Mouse (Mus musculus) telencephalon, adult 2 months (tissue): ENCODE results near the gene Bex1.
A peak's percentile ranks its signal among the peaks of the same experiment; 100 is the strongest.
"Not testable (repeated sequence)": the region's sequence is repeated elsewhere in the genome, so short reads cannot be mapped to it uniquely, and the experiment has no call there.

Source experiments
- DNase-seq: peaks from one replicate; pipeline ENCODE4 v3.0.0-alpha.2; 2011; ENCODE audit warnings: low read depth, low spot score

Gene Bex1

DNA sequence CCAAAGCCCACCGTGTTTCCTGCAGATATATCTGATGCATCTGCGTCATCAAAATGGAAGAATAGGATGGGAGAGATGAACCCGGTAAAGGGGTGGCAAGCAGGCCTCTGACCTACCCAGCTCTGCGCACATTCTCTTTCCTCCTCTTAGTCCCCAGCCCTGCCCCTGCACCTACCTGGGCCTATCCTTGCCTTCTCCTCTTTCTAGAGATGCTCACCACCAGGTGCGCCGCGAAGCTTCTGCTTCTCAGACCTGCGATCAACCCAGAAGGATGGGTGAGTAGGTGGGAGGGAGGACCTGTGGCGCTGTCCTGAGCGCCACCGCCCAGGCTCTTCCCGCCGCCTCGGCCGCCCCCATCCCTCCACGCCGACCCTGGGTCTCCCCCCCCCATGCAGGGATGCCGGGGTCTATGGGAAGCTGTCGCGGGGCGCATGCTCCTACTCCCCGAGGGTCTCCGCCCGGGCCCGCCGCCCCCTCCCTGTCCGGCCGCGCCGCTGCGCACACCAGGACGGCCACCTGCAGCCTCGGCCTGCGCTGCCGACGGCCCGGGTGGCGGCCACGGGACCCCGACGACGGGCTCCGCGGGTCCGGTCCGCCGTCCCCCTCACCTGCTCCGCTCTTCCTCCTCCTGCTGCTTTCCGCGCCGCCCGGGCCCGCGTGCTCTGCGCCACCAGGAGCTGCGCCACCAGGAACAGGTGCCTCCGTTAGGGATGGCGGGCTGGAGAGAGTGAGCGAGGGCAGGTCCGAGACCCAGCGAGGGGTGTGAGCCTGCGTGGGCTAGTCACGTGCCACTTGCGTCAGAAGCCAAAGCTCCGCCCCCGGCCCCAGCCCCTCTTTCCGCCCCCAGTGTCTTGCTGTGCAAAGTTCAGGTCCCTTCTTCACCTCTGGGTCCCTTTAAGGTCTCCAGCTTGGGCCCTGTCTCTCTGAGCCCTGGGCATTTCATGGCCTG, at the start of gene Bex1, which contains the start of gene Tceal7:
Gene Bex1 (minus strand): TSS at position 785 of the 949 bp plus-strand sequence.
Gene Tceal7 (plus strand): TSS at position 51 of the 949 bp plus-strand sequence.
- not testable (repeated sequence) for DNase-seq

DNA sequence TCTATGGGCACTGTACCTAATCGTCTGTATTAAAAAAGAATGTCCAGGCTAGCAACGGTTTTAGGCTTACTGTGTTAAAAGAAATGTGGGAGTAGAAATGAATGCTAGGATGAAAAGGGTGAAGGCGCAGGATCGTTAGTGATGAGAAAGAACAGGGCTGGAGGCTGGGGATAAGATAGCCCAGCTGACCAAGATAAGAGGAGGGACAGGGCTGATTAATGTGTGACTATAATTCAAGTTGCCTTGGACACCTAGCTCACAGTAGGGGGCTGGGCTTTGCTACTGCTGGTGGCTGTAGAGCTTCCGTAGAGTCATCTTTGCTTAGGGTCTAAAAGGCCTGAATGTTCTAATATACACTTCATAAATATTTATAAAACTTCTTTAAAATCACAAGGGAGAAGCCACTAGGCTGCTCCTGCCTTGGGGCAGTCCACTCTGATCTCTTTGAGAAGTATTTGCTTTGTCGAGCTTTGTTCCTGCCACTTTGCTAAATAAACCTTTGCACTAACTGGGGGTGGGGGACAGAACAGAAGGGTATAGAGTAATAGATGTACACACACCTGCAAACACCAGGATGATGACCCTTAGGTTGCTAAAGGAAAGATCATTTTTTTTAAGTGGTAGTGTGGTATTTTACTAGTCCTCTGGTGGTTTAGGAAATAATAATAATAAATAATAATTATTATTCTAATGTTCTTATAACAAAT, 36.9 kb upstream of the Bex1 start:
- DNase-seq = no peak

DNA sequence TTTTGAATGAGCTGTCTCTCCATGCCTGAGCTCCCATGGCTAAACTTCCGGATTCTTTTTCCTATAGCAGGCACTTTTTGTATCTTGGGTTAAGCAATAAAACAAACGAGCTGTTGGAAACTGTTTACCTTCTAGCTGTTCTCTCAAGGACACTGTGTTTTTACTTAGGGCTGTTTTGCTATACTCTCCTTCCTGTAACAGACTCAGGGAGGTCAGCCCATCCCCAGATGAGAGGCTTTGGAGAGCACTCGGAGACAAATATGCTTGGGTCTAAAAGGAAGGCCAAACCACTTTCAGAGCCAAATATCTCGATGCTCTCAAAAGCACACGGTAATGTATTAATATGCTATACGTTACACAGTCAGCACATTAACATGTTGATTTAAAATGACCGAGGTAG, 34.4 kb upstream of the Bex1 start:
- DNase-seq = no peak

DNA sequence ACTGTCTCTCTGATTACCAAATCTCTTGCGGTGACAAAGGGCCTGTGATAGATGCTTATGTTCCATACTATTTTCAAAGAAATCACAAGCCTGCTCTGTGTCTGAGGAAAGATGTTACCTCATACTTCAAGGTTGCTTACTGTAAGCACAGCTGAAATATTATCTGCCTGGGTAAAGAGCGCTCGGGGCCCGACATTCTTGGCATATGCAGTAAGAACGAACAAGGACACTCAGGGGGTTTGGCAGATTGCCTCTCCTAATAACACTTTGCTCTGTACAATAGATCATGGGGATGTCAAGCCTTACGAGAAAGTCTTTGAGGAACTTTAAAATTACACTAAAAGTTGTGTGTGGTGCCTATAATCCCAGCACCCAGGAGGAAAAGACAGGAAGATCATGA, 33.5 kb upstream of the Bex1 start:
- DNase-seq = no peak

DNA sequence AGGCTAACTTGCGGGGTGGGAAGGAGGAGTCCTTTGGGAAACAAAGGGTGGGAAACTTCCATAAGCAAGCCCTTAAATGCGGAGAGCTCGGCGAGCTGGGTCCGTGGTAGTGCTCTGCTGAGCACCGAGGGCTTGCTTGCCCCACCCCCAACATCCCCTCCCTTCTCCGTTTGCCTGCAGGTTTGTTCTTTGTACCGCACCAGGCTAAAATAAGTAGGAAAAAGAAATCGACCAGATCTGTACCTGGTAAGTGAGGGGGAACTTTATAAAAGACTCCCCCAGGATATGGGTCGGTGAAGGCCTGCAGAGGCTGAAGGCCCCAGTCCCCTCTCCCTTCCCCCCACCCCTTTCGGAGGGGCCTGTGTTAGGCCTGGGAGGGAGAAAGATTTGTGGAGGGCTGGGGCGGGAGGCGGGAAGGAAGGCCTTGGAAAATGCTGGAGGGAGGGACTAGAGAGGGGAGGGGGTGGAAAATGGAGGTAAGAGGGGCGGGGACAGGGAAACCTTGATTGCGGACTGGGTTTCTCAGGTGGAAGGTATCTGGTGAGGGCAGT, 30.3 kb upstream of the Bex1 start:
- no peak for DNase-seq

DNA sequence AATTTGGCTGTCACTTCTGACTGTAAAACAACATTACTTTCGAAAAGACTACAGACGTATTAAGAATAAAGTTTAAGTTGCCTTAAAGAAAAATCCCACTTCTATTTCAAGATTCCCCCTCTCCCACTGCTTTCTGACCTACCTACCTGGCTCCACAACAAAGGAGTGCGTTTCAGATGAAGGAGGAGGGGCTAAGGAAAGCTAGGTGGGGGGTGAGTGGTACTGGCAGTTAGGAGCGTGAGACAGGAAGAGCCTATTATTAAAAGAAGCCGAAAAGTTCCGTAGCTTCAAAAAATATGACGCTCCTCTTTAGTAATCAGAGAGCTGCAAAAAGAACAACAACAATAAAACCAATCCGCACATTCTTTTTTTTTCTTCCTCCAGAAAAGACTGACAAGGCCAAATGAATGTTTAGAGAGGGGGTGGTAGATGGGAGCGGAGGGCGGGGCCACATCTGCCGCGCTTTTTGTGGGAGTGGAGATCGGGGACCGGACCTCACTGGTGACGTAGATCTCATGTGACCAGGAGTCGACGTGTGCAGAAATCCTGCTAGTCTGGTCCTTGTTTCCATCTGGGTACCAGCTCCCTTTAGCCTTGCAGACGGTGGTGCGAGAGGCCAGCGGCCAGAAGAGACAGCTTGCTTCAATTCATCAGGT, 29.4 kb upstream of the Bex1 start, which contains the start of gene Tceal9:
Gene Tceal9 (plus strand): TSS at position 506 of the 656 bp plus-strand sequence.
- peak; percentile 62 for DNase-seq

DNA sequence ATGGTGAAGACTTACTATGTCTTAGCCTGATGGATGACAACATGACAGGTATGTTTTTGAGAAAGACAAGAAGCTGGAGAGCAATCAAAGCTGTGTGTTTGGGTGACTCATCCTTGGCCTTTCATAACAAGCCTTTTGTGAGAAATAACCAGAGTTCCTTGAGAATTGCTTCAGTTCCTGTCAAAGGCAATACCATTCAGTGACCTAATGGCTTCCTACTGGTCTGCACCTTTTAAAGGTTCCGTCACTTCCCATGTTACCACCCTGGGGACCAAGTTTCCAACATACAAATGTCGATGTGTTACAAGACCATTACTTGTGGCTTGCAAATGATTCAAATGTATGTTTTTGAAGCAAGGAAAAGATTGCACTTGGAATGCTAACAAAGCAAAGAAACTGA, 27.9 kb upstream of the Bex1 start:
- DNase-seq = no peak

DNA sequence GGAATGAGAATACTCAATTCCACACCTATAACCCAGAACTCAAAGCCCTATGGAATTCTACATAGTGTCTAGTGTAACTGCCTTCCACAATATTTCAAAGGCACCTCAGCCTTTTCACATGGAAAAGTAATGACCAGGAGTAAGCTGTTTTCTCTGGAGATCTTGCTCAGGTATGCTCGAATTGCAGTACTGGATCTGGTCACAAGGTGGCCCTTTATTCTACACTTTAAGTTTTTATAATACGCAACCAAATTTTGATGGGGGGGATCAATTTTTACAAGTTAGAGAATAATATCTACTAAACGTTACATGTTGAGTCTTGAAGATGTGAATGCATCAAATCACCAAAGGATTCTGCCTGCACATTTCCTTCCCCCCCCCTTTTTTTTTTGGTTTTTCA, 22.8 kb upstream of the Bex1 start:
- DNase-seq = no peak

DNA sequence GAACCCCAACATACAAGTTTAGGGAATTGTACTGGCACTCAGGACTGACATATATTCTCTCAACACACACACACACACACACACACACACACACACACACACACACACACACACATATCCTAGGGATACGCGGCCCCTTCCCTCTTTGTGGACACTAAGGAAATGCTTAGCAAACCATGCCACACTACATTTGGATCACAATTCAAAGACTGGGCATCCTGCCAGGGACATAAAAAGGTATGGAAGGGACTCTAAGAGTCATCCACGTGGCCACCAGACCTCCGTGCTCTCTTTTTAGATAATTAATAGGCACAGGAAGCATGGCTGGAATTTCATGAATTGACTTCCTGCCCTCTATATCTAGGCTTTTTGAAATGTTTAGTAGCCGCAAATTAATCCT, 12.5 kb upstream of the Bex1 start:
- DNase-seq = no peak

DNA sequence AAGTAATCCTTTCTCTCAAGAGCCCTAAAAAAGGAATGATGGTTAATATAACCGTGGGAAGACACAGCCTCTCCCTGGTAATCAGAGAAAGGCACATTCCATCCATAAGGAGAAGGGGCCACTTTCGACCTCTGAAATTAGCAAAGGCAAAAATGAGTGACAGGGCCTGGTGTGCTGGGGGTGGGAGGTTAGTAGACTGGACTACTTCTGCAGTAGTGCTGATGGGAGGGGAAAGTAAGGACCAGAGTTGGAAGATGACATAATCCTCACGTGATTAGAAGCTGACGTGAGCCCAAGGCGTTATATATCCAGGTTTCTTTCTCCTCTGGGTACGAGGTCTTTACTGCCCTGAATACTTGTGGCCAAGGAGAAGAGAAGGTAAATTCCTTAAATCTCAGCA, 8.4 kb upstream of the Bex1 start:
- no peak for DNase-seq

DNA sequence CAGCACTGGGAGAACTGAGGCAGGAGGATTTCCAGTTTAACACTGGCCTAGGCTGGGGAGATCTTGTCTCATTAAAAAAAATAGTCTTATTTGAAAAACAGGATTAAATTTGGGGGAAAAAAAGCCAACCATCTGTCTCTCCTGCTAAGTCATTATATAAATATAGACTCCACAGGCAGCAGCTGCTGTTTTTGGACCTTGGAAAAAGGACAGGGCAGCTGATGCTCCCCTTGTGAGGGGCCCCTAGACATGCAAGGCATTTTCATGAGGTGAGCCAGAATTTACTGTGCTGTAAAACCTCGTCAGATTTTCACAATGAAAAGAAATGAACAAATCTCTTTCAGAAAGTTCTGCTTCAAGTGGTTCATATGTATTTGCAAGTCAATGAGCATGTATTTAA, 990 bp upstream of the Bex1 start:
- no peak for DNase-seq

DNA sequence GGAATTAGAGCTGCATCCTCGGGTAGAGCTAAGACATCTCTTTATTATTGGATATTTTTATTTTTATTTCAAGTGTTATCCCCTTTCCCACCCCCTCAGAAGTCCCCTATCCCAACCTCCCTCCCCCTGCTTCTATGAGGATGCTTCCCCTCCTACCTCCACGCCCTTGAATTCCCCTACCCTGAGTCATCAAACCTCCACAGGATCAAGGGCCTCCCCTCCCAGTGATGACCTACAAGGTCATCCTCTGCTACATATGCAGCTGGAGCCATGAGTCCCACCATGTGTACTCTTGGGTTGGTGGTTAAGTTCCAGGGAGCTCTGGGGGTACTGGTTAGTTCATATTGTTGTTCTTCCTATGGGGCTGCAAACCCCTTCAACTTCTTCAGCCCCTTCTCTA, 1.9 kb downstream of the Bex1 start:
- DNase-seq = no peak

DNA sequence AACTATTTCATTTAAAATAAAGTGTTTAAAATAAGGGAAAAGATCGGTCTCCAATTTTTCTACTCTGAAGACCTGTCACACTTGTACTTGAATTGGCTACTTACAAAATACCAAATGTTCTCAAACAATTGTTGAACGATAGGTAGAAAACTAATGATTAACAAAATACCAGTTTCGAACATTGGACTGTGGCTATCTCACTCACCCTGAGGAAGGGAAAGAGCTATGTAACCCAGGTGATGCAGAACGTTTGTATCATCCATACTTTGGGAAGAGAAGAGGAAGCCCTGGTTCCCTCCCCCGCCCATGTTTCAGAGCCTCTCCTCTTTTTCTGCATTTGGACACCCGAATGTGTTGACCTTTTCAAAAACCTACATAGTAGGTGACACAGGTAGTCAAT, 10.9 kb downstream of the Bex1 start:
- DNase-seq = no peak

DNA sequence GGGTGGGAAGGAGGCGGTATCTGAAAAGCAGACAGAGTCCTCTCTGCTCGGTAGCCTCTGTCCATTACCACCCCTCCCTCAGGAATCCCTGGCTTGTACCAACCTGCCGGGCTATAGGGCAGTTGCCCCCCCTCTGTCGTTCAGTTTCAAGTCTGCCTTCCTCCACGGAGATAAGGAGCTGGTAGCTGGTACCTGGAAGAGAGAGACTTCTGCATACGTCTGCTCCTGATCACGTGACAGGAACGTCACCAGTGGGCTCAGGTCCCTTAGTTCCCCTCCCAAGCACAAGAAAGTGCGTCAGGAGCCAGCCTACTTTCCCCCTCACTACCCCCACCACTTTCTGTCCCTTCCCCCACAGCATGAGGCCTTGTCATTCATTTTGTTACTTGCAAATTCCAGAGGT, 11.6 kb downstream of the Bex1 start, which contains the start of gene Tceal5:
Gene Tceal5 (minus strand): TSS at position 213 of the 403 bp plus-strand sequence.
- peak; percentile 78 for DNase-seq

DNA sequence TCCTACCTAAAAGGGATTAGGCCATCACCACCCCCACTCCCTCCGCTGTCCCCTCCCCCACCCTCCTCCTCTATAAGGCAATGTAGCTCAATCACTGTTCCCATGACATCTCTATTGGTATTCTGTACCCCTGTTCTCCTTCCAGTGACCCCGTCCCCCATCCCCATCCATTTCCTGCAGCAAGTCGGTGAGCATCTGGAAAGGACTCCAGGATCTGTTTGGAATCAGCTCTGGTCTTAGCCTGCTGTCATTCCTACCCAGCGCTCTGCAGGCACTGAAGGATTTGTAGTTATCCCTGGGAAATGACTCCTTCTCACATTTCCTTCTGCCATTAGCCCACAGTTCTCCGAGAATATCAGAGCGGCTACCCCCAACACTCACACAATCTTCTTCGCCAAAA, 12.1 kb downstream of the Bex1 start:
- no peak for DNase-seq

DNA sequence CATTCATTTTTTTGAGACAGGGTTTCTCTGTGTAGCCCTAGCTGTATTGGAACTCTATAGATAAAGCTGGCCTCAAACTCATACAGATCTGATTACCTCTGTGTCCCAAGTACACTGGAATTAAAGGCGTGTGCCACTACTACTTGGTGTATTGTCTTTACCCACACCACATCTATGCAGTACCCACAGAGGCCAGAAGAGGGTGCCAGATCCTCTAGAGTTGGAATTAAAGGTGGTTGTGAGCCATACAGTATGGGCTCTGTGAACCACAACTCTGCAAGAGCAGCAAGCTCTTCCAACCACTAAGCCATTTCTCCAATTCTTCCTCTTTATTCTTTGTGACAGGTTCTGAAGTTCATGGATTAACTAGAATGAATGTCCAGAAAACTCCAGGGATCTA, 18.4 kb downstream of the Bex1 start:
- no peak for DNase-seq

DNA sequence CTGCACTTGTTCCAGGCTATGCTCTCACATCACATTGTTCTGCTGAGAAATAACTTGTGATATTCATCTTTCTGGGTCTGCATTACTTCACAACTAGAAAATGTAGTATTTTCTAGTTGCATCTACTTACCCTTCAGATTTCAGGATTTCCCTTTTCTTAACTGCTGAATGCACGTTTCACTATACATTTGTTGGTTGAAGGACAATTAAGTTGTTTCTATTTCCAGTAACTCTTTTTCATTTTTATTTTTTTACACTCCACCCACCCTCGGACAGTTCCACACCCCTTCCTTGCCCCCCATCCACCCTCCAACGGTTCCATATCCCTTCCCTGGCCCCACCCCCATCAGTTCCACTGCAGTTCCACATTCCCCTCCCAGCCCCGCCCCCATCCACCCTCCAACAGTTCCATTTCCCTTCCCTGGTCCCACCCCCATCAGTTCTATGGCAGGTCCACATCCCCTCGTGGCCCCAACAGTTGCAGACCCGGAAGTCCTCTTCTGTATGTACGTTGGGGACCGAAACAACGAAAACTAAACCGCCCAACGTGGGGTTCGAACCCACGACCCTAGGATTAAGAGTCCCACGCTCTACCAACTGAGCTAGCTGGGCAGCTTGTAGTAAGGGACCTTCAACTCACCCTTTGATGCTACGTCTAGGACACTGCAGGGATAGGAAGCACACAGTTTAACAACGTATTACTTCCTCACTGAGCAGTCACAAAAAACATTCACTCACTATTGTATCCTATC, 19.9 kb downstream of the Bex1 start:
- no peak for DNase-seq

DNA sequence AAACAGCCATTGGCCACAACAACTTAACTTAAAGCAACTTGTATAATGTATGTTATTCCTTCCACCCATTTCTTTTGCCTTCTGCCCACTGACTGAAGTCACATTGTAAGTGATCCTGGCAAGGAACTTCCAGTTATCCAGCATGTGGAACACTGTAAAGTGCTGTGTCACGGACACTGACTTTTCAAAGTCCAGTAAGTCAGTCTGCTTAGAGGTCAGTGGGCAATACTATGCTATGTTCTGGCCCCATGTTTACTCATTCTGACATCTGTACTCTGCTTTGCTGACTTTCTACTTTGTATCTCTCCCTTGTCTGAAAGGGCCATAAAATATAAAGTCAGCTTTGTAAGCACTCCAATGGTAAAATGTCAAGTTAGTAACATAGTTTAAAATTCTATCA, 32.2 kb downstream of the Bex1 start:
- no peak for DNase-seq

DNA sequence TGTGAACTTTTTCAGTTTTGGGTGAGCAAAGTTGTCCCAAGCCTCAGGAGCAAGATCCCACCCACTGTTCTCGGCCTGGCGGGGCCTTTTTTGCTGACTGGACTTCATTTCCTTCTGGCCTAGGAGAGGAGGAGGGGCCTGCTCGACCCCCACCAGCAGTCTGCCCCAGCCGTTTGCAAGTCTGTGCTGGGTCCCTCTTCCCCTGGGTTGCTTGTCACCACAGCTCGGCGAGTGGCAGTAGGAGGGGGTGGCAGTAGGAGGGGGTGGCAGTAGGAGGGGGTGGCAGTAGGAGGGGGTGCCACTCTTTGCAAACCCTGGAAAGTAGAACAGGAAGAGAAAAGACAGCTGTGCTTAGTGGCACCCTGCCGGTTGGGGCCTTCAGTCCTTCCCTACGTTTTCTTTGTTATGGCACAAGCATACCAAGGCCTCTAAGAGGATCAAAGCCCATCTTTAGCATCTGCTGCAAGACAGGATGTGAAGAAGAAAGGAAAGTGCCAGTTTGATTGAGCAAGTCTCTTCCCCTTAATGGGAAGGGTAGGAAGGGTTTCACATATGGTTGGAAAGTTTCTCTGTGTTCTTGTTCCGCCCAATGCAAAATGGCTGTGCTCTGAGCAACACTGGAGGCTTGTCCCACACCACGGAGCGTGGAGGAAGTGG, 34.3 kb downstream of the Bex1 start:
- no peak for DNase-seq

DNA sequence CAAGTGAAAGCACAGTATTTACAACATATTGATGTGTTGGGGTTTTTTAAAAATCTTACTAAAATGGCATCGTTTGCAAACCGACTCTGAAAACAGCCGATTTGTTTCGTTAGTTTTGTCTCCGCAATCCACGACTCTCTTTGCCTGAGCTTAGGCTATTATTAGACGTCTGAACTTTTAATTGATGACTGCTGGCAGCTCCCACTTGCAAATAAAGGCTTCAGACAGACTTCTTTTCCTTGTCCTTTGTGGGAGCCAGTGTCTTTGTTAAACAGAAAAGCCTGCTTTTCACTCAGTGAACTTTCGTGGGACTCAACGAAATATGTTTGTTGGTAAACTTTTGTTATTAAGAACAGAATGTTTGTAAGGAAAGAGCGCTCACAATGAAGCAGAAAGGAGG, 42.5 kb downstream of the Bex1 start:
- no peak for DNase-seq
